Mouse (Mus musculus) v-Abl transformed pro-B cells (cell line): Measurements from ENCODE around the gene Gnl1.

Experiments
- in situ Hi-C, 2 experiments: fragments of 400-800 bp; cut with MboI; formaldehyde crosslinking; loops; one replicate each; pipeline ENCODE4 v1.15.1; 2025; ENCODE audit not compliant: unreplicated experiment in 2 of 2

The Gnl1 gene

DNA sequence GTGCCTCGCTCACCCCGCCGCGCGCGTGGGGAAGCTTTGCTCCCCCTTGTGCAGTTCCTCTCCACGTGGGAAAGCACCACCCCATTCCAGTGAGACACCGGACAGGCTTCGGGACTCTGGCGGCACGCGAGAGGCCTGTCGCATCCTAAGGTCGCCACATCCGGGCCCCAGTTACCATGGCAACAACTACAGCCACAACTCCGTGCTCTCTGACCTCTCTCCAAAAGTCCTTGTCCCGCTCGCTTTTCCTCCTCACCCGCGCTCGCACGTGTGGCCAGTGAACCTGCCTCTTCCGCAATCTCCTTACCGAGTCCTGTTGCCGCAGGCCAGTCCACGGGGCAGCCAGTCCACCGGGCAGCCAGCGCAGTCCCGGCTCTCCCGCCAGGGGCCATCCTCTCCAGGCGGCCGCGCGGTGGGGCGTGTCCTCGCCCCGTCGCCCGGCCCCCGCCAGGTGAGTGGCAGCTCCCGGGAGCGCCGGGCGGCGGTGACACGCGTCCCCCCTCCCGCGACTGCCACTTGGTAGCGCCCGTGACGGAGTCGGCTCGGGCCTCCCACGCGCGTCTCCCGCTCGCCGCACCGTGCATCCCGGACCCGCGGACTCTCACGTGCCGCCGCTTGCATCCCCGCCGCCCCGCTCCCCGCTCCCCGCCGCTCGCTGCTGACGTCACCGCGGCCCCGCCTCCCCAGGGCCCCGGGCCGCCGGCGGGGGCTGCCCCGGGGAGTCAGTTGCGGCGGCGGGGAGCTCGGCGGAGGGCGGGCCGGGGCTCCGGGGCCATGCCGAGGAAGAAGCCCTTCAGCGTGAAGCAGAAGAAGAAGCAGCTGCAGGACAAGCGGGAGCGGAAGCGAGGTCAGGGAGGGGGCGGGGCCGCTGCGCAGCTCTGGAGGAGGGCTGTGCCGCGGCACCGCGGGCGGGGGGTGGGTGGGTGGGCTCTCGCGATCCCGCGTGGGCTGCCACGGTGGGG is at the start of gene Gnl1, which contains the start of gene Prr3:
Gene Gnl1 (plus strand): TSS at position 451 of the 962 bp plus-strand sequence.
Gene Prr3 (minus strand): TSS at position 836 of the 962 bp plus-strand sequence.
- in situ Hi-C loops = loop anchor here in 1 of 2 experiments (10.0 kb wide), 1 partner anchor 145 kb away; the partner anchor contains the start of gene Tubb5

DNA sequence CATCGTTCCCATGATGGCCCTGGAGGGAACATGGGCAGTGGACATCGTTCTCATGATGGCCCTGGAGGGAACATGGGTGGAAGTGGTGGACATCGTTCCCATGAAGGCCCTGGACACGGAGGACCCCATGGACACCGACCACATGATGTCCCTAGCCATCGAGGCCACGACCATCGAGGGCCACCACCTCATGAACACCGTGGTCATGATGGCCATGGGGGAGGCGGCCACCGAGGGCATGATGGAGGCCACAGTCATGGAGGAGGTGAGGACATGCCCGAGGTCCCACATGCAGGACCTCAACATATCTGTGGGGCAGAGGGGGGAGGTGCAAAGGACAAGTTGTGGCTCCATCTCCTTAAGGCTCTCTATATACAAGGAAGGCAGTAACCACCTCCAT is 49.0 kb upstream of the Gnl1 start:
- in situ Hi-C loops = loop anchor here (10.0 kb wide), 5 partner anchors 114 to 854 kb away; partner anchors contain the start of genes H2-T3 (in 2 of the 2), Gm6034 (in 1 of the 2) and H2-T22 (in 1 of the 2)

DNA sequence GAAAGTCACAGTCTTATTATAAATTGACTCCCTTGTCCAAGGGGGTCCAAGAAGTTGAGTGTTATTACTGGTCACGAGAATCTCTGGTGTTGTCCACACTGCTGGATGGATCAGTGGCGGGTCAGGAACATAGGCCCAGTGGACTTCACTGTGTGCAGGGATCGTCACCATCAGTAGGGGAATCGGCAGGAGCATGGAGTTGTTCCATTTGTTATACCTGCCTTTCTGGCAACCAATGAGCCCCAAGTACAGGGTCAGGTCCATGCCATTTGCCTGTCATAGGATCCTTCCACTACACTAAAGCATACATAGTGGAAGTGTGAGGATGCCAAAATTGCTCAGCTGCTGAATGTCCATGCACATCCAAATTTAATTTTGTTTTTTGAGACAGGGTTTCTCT is 47.0 kb upstream of the Gnl1 start:
- in situ Hi-C loops = loop anchor here (10.0 kb wide), 5 partner anchors 112 to 852 kb away; partner anchors contain the start of genes H2-T3 (in 2 of the 2), Gm6034 (in 1 of the 2) and H2-T22 (in 1 of the 2)

DNA sequence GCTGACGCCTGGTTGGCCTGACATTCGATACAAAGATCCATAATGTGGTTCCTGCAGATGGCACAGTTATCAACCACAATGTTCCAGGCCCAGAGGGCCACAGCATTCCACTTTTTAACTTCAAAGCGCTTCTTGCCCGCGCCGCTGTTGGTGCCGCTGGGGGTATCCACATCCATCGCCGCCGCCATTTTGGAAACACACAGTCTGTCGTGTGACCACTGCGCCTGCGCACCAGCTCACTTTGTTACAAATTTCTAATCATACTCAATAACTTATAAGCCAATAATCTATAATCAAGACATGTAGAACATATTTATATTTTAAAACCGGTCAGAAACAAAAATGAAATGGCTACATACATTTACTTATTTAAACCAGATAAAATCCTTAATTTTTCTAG is 43.9 kb upstream of the Gnl1 start:
- in situ Hi-C loops = loop anchor here (5.0 to 10.0 kb wide), 6 partner anchors 57 to 849 kb away; partner anchors contain the start of genes H2-T3 (in 2 of the 2), Gm6034 (in 1 of the 2) and H2-T22 (in 1 of the 2)

DNA sequence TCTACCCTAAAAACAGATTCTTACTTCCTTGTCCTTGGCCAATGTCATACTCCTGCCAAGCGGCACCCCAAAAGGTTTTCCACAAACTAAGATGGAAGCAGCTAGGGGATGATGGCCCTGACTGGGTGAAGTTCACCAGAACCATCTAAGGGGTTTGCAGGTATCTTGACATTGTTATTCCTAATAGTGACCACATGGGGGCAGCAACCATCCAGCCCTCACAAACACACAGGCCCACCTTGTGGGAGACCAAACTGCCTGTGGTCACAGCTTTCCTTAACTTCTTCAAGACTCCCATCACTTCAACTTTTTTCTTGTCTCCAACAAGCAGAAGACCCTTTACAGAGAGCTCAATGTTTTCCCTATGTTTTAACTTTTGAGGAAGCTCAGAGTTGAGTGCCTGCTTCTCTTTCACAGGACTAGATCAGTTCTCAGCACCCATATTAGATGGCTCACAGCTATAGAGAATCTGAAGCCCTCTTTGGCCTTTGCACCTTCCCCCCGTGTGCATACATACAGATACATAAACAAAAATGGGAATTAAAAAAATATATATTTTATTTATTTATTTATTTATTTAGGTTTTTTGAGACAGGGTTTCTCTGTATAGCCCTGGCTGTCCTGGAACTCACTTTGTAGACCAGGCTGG is 41.8 kb upstream of the Gnl1 start:
- in situ Hi-C loops = loop anchor here (5.0 to 10.0 kb wide), 6 partner anchors 54 to 847 kb away; partner anchors contain the start of genes H2-T3 (in 2 of the 2), Gm6034 (in 1 of the 2) and H2-T22 (in 1 of the 2)

DNA sequence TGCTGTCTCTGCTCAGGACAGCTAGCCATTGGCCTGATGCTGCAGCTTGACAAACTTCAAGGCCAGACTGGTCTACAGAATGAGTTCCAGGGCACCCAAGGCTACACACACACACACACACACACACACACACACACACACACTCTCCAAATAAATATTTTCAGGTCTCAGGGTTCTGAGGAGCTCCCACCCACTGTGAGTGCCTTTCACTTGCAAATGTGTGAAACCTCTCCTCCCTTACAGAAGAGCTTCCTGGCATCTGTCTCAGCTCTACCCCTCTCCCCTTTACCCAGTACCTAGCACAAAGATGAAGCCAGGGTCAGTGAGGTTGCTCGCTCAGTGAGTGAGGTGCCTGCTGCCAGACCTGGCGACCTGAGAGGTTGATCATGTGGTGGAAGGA is 40.5 kb upstream of the Gnl1 start:
- in situ Hi-C loops = loop anchor here (5.0 to 10.0 kb wide), 6 partner anchors 53 to 846 kb away; partner anchors contain the start of genes H2-T3 (in 2 of the 2), Gm6034 (in 1 of the 2) and H2-T22 (in 1 of the 2)

DNA sequence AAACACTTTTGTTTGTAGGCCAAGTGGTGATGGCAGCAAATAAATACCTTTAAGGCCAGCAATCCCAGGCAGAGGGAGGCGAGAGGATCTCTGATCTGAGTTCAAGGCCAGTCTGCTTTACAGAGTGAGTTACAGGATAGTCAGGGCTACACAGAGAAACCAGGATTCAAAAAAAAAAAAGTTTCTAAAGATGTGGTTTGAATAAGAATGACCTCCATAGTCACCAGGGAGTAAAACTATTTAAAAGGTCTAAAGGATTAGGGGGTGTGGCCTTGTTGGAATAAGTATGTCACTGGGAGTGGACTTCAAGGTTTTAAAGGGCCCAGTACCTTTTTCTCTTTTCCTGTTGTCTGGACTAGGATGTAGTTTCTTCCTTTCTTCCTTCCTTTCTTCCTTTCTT is 39.7 kb upstream of the Gnl1 start:
- in situ Hi-C loops = loop anchor here (5.0 to 10.0 kb wide), 6 partner anchors 52 to 845 kb away; partner anchors contain the start of genes H2-T3 (in 2 of the 2), Gm6034 (in 1 of the 2) and H2-T22 (in 1 of the 2)

DNA sequence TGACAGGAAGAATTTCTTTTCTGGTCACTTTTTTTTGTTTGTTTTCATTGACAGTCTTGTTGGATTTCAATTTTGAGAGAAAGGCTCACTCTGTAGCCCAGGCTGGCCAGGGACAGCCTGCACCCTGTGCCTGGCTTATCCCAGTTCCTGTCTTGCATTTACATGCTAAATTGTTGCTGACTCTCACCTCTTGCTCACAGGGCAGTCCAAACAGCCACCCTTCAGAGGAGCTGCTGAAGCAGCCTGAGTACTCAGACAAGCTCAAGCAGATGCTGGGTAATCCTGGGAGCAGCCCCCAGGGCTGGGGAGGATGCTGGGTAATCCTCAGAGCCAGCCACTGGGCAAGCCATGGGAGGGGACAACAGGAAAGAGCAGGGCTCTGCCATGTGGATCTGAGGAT is 28.7 kb upstream of the Gnl1 start:
- in situ Hi-C loops = loop anchor here (25.0 kb wide), 2 partner anchors 461 to 1011 kb away; partner anchors contain the start of genes Ppp1r11 (in 1 of the 2), Znrd1 (in 1 of the 2) and Znrd1as (in 1 of the 2)

DNA sequence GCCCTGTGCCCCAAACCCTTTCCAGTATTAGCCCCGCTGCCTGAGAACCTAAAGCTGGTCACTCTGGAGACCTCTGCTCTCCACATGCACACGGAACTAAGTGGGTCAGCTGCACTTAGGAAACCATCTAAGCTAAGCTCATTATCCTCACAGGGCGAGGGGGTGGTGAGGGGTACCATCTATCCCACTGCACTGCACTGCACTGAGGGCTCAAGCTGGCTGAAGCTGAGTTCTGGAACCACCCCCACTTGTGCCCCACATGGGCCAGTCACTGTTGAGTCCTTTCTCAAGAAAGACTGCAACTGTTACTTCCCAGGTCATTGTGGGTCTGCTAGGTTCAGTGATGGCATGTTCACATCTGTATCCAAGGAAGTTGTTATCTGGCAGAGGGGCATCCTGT is 27.1 kb upstream of the Gnl1 start:
- in situ Hi-C loops = loop anchor here (25.0 kb wide), 2 partner anchors 460 to 1010 kb away; partner anchors contain the start of genes Ppp1r11 (in 1 of the 2), Znrd1 (in 1 of the 2) and Znrd1as (in 1 of the 2)

DNA sequence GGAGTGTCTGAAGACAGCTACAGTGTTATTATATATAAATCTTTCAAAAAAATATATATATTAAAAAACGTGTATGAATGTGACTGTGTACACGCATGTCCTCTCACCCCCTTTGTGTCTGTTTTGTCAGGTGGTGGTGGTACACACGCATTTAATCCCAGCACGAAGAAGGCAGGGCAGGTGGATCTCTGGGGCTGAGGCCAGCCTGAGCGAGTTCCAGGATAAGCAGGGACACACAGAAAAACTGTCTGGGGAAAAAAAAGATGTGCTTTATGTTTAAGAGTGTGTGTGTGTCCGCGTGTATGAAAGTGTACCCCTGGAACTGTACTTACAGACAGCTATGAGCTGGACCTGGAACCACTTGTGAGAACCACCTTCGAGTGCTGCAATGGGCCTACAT is 25.0 kb upstream of the Gnl1 start:
- in situ Hi-C loops = loop anchor here (25.0 kb wide), 2 partner anchors 458 to 1008 kb away; partner anchors contain the start of genes Ppp1r11 (in 1 of the 2), Znrd1 (in 1 of the 2) and Znrd1as (in 1 of the 2)

DNA sequence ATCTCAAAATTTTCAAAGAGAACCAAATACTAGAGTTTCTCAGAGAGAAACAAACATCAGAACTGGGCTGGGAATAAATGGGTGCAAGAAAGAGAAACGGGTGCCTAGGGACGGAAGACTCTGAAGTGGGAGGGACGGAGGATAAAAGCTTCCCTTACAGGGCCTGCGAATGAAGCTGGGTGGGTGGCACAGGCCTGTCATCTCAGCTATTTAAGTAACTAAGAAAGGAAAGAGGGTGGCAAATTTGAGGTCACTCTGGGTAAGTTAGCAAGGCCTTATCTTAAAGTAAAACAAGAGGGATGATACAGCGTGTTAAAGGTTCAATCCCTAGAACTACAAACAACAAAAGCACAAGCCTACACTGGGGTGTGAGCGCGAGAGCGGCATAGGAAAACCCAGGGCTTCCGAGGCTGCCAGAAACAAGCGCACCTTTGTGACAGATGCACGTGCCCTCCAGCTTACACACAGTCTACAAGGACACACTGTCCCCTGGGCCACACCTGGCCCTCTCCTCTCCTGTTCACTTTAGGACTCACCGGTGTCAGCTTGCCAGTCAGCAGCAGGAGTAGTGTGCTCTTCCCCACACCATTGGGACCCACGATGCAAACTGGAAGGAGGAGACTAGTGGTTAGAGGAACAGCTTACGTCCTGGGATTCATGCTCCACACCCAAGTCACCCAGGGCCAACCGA is 21.0 kb upstream of the Gnl1 start:
- in situ Hi-C loops = loop anchor here (25.0 kb wide), 2 partner anchors 454 to 1004 kb away; partner anchors contain the start of genes Ppp1r11 (in 1 of the 2), Znrd1 (in 1 of the 2) and Znrd1as (in 1 of the 2)

DNA sequence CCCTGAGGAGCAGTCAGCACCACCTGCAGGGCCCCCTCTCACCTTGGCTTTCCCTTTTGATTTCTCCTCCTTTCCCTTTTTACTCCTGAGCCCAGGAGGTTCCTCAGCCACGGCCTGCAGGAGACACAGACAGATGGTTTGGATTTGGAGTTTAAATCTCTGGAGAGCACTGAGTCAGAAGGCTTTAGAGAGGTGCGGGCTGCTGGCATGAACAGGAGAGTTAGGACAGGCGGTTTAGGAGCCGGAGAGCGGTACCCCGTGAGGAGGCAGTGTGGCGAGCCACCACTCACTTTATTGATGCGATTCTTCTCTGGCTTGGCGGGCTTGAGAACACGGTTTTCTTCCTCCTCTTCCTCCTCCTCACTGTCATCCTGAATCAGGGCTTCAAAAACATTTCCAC is 16.4 kb upstream of the Gnl1 start:
- in situ Hi-C loops = loop anchor here (25.0 kb wide), 2 partner anchors 449 to 999 kb away; partner anchors contain the start of genes Ppp1r11 (in 1 of the 2), Znrd1 (in 1 of the 2) and Znrd1as (in 1 of the 2)

DNA sequence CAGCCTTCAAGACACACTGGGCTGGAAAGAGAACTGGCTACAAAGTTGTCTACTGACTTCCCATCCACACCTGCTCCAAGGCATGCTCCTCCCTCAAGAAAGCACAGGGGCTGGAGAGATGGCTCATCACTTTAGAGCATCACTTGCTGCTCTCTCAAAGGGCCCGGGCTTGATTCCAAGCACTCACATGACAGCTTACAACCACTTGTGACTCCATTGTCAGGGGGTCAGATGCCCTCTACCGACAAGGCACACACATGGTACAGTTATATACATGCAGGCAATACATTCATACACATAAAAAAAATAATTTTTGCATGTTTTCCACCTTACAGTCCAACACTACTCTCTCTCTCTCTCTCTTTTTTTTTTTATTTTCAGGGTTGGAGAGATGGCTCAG is 12.0 kb upstream of the Gnl1 start:
- in situ Hi-C loops = loop anchor here (25.0 kb wide), 2 partner anchors 445 to 995 kb away; partner anchors contain the start of genes Ppp1r11 (in 1 of the 2), Znrd1 (in 1 of the 2) and Znrd1as (in 1 of the 2)

DNA sequence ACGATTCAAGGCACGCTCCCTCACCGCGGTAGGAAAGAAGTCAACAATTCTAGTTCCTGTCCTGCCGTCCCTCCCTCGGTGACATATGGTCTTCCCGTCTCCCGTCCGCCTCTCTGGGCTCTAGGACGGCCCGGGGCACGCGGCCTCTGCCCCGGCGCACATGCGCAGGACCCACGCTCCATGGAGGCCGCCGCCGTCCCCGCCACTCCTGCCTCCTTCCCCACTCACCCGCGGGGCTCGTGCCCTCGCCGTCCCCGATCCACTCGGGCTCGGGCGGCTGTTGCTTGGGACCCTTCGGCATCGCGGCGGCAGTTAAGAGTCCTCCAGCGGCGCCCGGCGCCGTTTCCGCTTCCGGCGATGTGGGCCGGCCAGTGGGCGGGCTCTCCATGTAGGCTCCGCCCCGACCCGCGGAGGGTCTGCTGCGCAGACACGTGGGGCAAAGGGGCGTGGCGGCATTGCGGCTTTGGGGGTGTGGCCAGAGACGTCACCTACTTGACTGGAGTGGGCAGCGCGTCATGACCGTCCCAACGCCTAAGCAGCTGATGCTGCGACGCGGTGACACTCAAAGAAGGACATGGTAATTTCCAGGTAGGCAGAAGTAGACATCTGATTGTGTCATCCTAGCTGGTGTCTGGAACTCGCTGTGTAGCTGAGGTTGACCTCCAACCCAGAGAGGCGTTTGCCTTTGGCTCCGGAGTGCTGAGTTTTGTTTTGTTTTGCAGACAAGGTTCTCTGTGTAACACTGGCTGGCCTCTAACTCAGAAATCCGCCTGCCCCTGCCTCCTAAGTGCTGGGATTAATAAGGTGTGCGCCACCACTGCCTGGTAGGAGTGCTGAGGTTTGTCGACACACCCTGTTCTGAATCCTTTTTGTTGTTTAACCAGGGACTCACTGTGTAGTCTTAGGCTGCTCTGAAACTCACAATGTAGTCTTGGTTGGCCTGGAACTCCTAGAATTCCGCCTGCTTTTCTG is 9.9 kb upstream of the Gnl1 start, which contains the start of gene Abcf1:
Gene Abcf1 (minus strand): TSS at position 344 of the 972 bp plus-strand sequence.
- in situ Hi-C loops = loop anchor here (25.0 kb wide), 2 partner anchors 443 to 993 kb away; partner anchors contain the start of genes Ppp1r11 (in 1 of the 2), Znrd1 (in 1 of the 2) and Znrd1as (in 1 of the 2)

DNA sequence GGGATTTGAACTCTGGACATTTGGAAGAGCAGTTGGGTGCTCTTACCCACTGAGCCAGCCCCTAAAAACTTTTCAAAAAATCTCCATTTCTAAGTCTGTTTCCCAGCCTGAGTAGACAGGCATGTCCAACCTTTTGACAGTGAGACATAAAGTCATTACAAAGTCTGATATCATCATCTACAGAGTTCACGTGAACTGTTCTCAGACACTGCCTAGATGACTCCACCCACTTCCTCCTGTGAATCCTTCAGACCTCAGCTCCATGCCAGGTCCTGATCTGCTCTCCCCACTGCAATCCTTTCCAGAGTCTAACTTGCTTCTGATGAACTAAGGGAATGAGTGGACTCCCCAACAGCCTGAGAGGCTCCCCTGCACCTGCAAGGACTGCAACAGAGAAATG is 7.5 kb upstream of the Gnl1 start:
- in situ Hi-C loops = loop anchor here (25.0 kb wide), 2 partner anchors 440 to 990 kb away; partner anchors contain the start of genes Ppp1r11 (in 1 of the 2), Znrd1 (in 1 of the 2) and Znrd1as (in 1 of the 2)

DNA sequence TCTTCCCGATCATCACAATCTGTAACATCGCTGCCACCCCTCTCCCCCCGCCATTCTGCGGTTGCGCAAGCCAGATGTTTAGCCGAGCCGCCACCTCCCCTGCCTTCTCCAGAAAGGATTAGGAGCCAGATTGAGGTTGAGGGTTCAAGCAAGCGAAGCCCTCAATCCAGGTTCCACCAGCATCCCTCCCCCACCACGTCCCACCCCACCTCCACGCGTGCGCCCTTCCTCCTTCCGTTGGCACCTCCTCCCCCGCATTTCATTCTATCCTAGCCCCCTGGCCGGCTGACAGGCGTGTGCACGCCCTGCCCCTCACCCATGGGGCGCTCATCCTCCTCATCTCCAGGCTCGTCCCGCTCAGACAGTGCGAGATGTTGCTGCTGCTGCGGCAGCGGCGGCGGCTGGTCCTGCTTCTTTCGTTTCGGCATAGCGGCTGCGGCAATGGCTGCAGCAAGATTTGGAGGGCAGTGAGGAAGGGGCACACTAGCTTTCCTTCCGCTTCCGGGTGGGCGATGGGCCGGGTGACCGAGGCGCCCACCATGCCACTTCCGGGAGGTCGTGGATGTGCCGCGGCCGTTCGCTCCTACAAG is 745 bp upstream of the Gnl1 start:
- in situ Hi-C loops = no loop called here

DNA sequence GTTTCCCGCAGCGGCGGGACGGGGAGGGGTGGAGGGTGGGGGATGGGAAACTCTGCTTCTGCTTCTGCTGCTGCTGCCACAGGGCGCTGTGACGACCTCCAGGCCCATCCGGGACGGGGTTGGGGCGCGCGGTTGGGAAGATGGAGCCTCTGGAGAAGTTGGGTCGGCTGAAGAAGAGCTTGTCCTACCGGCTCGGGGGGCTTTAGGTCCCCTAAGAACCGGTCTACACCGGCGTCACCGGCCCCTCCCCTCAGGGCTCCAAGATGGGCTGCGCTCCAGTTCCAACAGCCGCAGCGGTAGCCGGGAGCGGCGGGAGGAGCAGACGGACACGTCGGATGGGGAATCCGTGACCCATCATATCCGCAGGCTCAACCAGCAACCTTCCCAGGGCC is 708 bp downstream of the Gnl1 start:
- in situ Hi-C loops = loop anchor here in 1 of 2 experiments (10.0 kb wide), 1 partner anchor 146 kb away; the partner anchor contains the start of gene Tubb5
